Mouse (Mus musculus) limb, embryonic 14.5 days (tissue): Measurements from ENCODE around the gene Sema5a. TPM values are rescaled to one million over a fixed set of nuclear protein-coding genes. Genes with fewer than 3 reads are reported as not detected.
"Not testable (repeated sequence)": the region's sequence is repeated elsewhere in the genome, so short reads cannot be mapped to it uniquely, and the experiment has no call there.

Experiments used
- ATAC-seq: fragments of 200-750 bp; cut with Nextera tagmentation; 2 replicates; pipeline ENCODE4 v1.8.0; 2017; ENCODE audit warnings: low read depth, moderate number of reproducible peaks, moderate TSS enrichment; ENCODE audit not compliant: low FRiP score
- DNase-seq: peaks from one replicate; pipeline ENCODE4 v3.0.0-alpha.2; 2015; ENCODE audit warnings: low spot score
- H3K27ac ChIP-seq: fragments of 300-500 bp; sonication (generic); replicated peaks from 2 replicates; pipeline ENCODE4 v1.5.1; 2014; ENCODE audit warnings: low read depth, mild to moderate bottlenecking, low read length, moderate library complexity, mixed read lengths
- H3K27me3 ChIP-seq: fragments of 300-500 bp; sonication (generic); 2 replicates; pipeline ENCODE4 v1.6.1; 2014; ENCODE audit warnings: low read length, mixed read lengths; ENCODE audit not compliant: control insufficient read depth, insufficient read depth
- H3K36me3 ChIP-seq: fragments of 300-500 bp; sonication (generic); 2 replicates; pipeline ENCODE4 v1.6.1; 2014; ENCODE audit warnings: mild to moderate bottlenecking, low read length, moderate library complexity, mixed read lengths; ENCODE audit not compliant: control insufficient read depth, insufficient read depth
- H3K4me1 ChIP-seq: fragments of 300-500 bp; sonication (generic); 2 replicates; pipeline ENCODE4 v1.6.1; 2014; ENCODE audit warnings: antibody characterized with exemption, low read length, mixed read lengths; ENCODE audit not compliant: control insufficient read depth, insufficient read depth
- H3K4me2 ChIP-seq: fragments of 300-500 bp; sonication (generic); replicated peaks from 2 replicates; pipeline ENCODE4 v1.6.1; 2014; ENCODE audit warnings: low read depth, mild to moderate bottlenecking, low read length, moderate library complexity; ENCODE audit not compliant: severe bottlenecking
- H3K4me3 ChIP-seq: fragments of 300-500 bp; sonication (generic); replicated peaks from 2 replicates; pipeline ENCODE4 v1.5.1; 2014; ENCODE audit warnings: low read length
- H3K9ac ChIP-seq: fragments of 300-500 bp; sonication (generic); 2 replicates; pipeline ENCODE4 v1.6.1; 2014; ENCODE audit warnings: mild to moderate bottlenecking, low read depth, low read length, moderate library complexity; ENCODE audit not compliant: severe bottlenecking
- H3K9me3 ChIP-seq: fragments of 300-500 bp; sonication (generic); 2 replicates; pipeline ENCODE4 v1.6.1; 2016; ENCODE audit warnings: low read length; ENCODE audit not compliant: control insufficient read depth
- POLR2A ChIP-seq: fragments of 200-500 bp; IDR thresholded peaks from 2 replicates; pipeline ENCODE4 v1.8.0; 2012; ENCODE audit warnings: inconsistent platforms, mild to moderate bottlenecking, moderate library complexity, borderline replicate concordance; ENCODE audit not compliant: insufficient read depth, insufficient read length; ENCODE audit errors: extremely low read depth
- WGBS: fragments of 180-500 bp; shearing (Covaris S2); extraction: QIAGEN DNeasy Blood & Tissue Kit; methylation state at CpG from one replicate; pipeline ENCODE4 v1.1.7; 2014; 5-methylcytosine and 5-hydroxymethylcytosine counted together
- polyA plus RNA-seq, 2 experiments: library from polyadenylated mRNA; depleted of rRNA in 1 of 2; stranded (reverse) in 1 of 2; unstranded in 1 of 2; fragments of >200 nt; fragmentation: Nextera tagmentation in 1 of 2; extraction: Ambion mirVana in 1 of 2; gene quantifications; 2 replicates each; pipeline versions ENCODE4 v1.2.1 to v1.2.3; 2012 to 2014

Gene Sema5a
- polyA plus RNA-seq, 2 experiments = 33.0 to 36.6 TPM

- no peak for DNase-seq
- no peak for TF ChIP-seq POLR2A
- Histone ChIP-seq H3K27ac (no peak overlapping the region), H3K4me1 (no peaks in the 10 kb centered on the region), H3K9ac (no peak overlapping the region), H3K4me2 (no peak overlapping the region), H3K9me3 (no peaks in the 10 kb centered on the region), H3K36me3 (no peaks in the 10 kb centered on the region), H3K27me3 (no peaks in the 10 kb centered on the region), H3K4me3 (no peak overlapping the region)
- 90% methylated on average over 7 of the region's 7 CpGs for WGBS
- no peak for ATAC-seq
These were observed 21.6 kb upstream of the Sema5a start for GRCm38 (mm10) chr15:32223028-32223427.

DNA sequence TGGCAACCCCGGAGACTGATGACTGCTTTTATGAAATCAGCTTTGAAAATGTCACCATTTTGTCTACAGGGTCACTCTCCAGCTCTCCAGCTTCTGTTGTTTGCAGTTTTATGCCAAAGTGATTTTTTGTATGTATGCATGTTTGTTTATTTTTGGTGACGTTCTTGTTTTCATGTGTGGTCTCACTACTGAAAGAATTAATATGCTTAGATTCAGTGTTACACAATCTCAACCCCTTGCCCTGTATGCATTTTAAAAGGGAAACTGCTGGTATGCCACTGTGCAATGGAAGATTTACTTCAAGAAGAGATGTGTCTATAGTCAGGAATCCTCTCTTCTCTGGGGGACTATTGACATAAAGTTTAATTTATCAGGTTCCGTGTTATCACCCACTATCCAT lies 19.2 kb upstream of the Sema5a start:
- no peak overlapping the region for H3K27ac ChIP-seq
- no peaks in the 10 kb centered on the region for H3K9me3 ChIP-seq
- no peak for TF ChIP-seq POLR2A
- no peak overlapping the region for H3K9ac ChIP-seq
- H3K4me2 ChIP-seq = no peak overlapping the region
- ATAC-seq = no peak
- H3K4me3 ChIP-seq = no peak overlapping the region
- DNase-seq = no peak
- no peaks in the 10 kb centered on the region for H3K27me3 ChIP-seq
- WGBS = 89% methylated on average over 3 of the region's 3 CpGs
- H3K4me1 ChIP-seq = no peaks in the 10 kb centered on the region
- no peaks in the 10 kb centered on the region for H3K36me3 ChIP-seq

DNA sequence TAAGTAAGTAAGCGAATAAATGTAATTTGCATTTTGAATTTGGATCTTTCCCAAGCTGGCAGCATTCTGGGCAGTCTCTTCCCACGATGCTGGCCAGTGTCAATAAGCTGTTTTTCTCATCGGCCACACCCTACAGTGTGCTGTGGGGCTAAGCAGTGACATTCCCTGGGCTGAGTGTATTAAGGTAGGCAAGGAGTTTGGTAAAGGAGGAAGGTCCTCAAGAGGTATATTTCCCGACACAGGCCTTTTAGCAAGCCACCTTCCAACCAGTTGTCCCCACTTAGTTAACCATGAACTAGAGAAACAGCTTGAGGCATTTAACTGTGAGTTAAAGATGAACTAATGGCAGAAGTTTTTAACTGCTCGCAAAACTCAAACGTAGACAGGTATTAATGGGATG lies 18.2 kb upstream of the Sema5a start:
- Histone ChIP-seq H3K4me1 (no peaks in the 10 kb centered on the region), H3K27ac (no peak overlapping the region), H3K36me3 (no peaks in the 10 kb centered on the region), H3K4me3 (no peak overlapping the region), H3K9ac (no peak overlapping the region), H3K27me3 (no peaks in the 10 kb centered on the region), H3K4me2 (no peak overlapping the region), H3K9me3 (no peaks in the 10 kb centered on the region)
- DNase-seq (no peak), ATAC-seq (no peak)
- WGBS = 73% methylated on average over 6 of the region's 6 CpGs
- TF ChIP-seq POLR2A = no peak

- Histone ChIP-seq H3K4me3 (no peak overlapping the region), H3K36me3 (no peaks in the 10 kb centered on the region), H3K4me1 (no peaks in the 10 kb centered on the region), H3K9ac (no peak overlapping the region), H3K27ac (no peak overlapping the region), H3K4me2 (no peak overlapping the region), H3K27me3 (no peaks in the 10 kb centered on the region), H3K9me3 (no peaks in the 10 kb centered on the region)
- 90% methylated on average over 7 of the region's 7 CpGs for WGBS
- no peak for TF ChIP-seq POLR2A
- ATAC-seq (no peak), DNase-seq (no peak)
These were observed 17.7 kb upstream of the Sema5a start for GRCm38 (mm10) chr15:32226888-32227395.

DNA sequence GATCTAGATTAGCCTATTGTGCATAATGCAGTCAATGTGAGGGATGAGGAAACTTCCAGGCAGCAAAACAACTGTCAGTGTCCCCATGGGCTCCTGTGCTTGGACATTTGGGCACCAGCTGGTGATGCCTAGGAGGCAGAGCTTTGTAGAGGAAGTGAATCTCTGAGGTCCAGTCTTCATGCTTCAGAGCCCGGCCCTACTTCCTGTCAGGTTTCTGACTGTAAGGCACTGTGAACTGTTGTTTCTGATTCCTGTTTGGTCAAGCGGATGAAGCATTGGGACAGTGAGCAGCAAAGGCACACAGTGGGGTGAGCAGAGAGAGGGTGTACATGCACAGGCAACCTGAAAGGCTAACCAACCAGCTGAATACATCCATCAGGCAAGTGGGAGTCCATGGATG lies 14.5 kb upstream of the Sema5a start:
- 90% methylated on average over 2 of the region's 2 CpGs for WGBS
- TF ChIP-seq POLR2A = no peak
- Histone ChIP-seq H3K27ac (no peak overlapping the region), H3K9ac (no peak overlapping the region), H3K4me2 (no peak overlapping the region), H3K4me1 (no peaks in the 10 kb centered on the region), H3K27me3 (no peaks in the 10 kb centered on the region), H3K4me3 (no peak overlapping the region), H3K9me3 (no peaks in the 10 kb centered on the region), H3K36me3 (no peaks in the 10 kb centered on the region)
- no peak for DNase-seq
- no peak for ATAC-seq

DNA sequence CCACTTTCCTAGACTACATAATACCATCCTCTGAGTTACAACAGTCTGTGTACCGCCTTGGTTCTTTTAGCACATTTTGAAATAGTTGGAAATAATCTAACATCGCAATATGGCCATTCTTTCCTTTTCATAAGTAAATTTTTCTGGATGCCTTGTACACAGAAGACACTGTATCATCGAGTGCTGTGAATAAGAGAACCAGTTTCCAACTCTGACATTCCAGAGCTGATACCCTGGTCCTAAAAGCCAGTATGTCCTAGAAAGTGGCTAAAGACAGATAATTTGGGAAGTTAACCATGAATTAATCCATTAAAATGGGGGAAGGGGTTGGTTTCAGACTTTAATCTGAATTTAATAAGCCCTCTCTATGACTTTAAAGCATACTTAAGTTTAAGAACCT lies 12.4 kb upstream of the Sema5a start:
- H3K9me3 ChIP-seq = no peaks in the 10 kb centered on the region
- ATAC-seq (no peak), DNase-seq (no peak)
- H3K4me1 ChIP-seq = no peaks in the 10 kb centered on the region
- no peak for TF ChIP-seq POLR2A
- H3K27ac ChIP-seq = no peak overlapping the region
- H3K27me3 ChIP-seq = no peaks in the 10 kb centered on the region
- no peak overlapping the region for H3K4me2 ChIP-seq
- H3K36me3 ChIP-seq = no peaks in the 10 kb centered on the region
- H3K9ac ChIP-seq = no peak overlapping the region
- WGBS = 91% methylated on average over 3 of the region's 3 CpGs
- no peak overlapping the region for H3K4me3 ChIP-seq

DNA sequence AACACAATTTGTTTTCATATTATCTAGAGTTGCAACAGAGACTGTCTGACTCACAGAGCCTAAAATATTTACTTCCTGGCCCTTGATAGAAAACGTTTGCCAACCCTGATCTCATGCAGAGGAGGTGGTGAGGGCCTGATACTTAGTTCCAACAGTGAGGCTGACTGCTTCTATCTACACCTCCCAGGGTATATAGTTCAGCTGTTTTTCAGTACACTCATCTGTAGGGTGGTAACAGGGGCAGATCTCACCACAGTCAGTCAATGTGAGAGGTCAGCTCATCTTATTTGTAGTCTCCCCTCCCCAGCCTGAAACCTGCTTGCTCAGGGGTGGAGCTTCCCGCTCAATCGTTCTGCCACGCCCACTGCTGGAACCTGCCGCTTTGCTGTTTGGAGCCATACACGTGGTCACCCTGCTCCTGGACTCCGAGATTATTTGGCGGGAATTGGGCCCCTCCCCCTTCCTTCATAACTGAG lies 11.9 kb upstream of the Sema5a start:
- DNase-seq, ATAC-seq, H3K27me3 ChIP-seq, H3K4me2 ChIP-seq, H3K27ac ChIP-seq, H3K9ac ChIP-seq, H3K4me1 ChIP-seq, H3K36me3 ChIP-seq, H3K9me3 ChIP-seq, H3K4me3 ChIP-seq: not testable (repeated sequence)
- WGBS = 11% methylated on average over 8 of the region's 8 CpGs
